Mouse (Mus musculus): ENCODE measurements around the gene Tpm3. TPM values are rescaled to one million over a fixed set of nuclear protein-coding genes. Genes with fewer than 3 reads are reported as not detected.

The Tpm3 gene
- total and polyA plus RNA-seq, 3 experiments: 309 to 810 (median 448) TPM

GRCm38 (mm10) chr3:90136660-90137059 lies 64.2 kb downstream of the Tpm3 start:
- H3K4me2 ChIP-seq (ENCODE audit: insufficient read depth, low read depth, poor library complexity, severe bottlenecking): no peak overlapping the region
- TF ChIP-seq EP300 (IDR thresholded peaks at IDR 0.05; ENCODE audit: low read length): no peak
- TF ChIP-seq POLR2A (IDR thresholded peaks at IDR 0.05; ENCODE audit: low read depth, low read length): no peak
- no peak for TF ChIP-seq E2F4 (IDR thresholded peaks at IDR 0.05; ENCODE audit: insufficient replicate concordance, low read depth, low read length)
- no peak for TF ChIP-seq ZKSCAN1 (IDR thresholded peaks at IDR 0.05; ENCODE audit: borderline replicate concordance, low read depth, low read length)
- TF ChIP-seq ZNF384 (IDR thresholded peaks at IDR 0.05; ENCODE audit: low read depth, low read length): no peak
- TF ChIP-seq CTCF (conservative IDR thresholded peaks at IDR 0.05 in 1 of 2, IDR thresholded peaks at IDR 0.05 in 1 of 2; ENCODE audit: low read depth in 2 of 2, low read length in 2 of 2): peak in 1 of 2 experiments; percentile 33; a peak in 2 of 4 replicates
- H3K27me3 ChIP-seq (replicated peaks): no peaks in the 10 kb centered on the region
- peaks cover 0 to 15% of the 10 kb centered on the region in 2 experiments; a peak in 2 of 4 replicates for H3K4me1 ChIP-seq (ENCODE audit: control insufficient read depth in 1 of 2, insufficient read depth in 2 of 2)
- dilution Hi-C loops (cut with MboI; ENCODE audit: extremely low pct_ligation_motif_present, extremely low pct_unique_long_range_greater_than_20kb, low sequenced_read_pairs) (no loop called here), in situ Hi-C loops (cut with MboI; ENCODE audit: low pct_ligation_motif_present, low pct_unique_long_range_greater_than_20kb, low sequenced_read_pairs) (no loop called here)
- no peak overlapping the region for H3K9ac ChIP-seq (ENCODE audit: insufficient read depth, low read depth)
- no peak for DNase-seq (ENCODE audit: extremely low read depth)
- H3K79me2 ChIP-seq (replicated peaks; ENCODE audit: control insufficient read depth, extremely low read depth, insufficient read depth, poor library complexity, severe bottlenecking): no peaks in the 10 kb centered on the region
- no peaks in the 10 kb centered on the region for H3K36me3 ChIP-seq (replicated peaks in 1 of 2; ENCODE audit: control insufficient read depth in 1 of 2, insufficient read depth in 1 of 2, low read length in 1 of 2)
- H3K27ac ChIP-seq (ENCODE audit: insufficient read depth, low read depth): no peak overlapping the region
- no peaks in the 10 kb centered on the region for H3K9me3 ChIP-seq (replicated peaks; ENCODE audit: low read length)
- no peak overlapping the region for H3K4me3 ChIP-seq (replicated peaks in 1 of 3; ENCODE audit: low read depth in 2 of 3, low read length in 2 of 3, poor library complexity in 1 of 3)

DNA sequence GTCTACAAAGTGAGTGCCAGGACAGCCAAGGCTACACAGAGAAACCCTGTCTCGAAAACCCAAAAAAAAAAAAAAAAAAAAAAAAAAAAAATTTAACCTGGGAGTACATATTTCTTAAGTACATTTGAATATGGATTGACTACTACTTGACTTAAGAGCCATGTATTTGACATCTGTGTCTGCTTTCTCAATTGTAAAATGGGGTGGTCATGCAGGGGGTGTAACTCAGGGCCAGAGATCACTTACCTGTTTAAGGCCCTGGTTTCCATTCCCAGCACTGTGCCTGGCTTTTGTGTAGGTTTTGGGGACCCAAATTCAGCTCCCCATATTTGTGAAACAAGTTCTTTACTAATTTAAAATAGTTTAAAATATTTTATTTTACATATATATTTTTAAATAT lies 65.2 kb downstream of the Tpm3 start:
- Histone ChIP-seq H3K4me2 (ENCODE audit: insufficient read depth, low read depth, poor library complexity, severe bottlenecking) (no peak overlapping the region), H3K4me1 (ENCODE audit: control insufficient read depth in 1 of 2, insufficient read depth in 2 of 2) (peaks cover 0 to 13% of the 10 kb centered on the region in 2 experiments; a peak in 2 of 4 replicates), H3K27ac (ENCODE audit: insufficient read depth, low read depth) (no peak overlapping the region), H3K9ac (ENCODE audit: insufficient read depth, low read depth) (no peak overlapping the region), H3K27me3 (replicated peaks) (no peaks in the 10 kb centered on the region), H3K9me3 (replicated peaks; ENCODE audit: low read length) (no peaks in the 10 kb centered on the region), H3K4me3 (replicated peaks in 1 of 3; ENCODE audit: low read depth in 2 of 3, low read length in 2 of 3, poor library complexity in 1 of 3) (no peak overlapping the region), H3K79me2 (replicated peaks; ENCODE audit: control insufficient read depth, extremely low read depth, insufficient read depth, poor library complexity, severe bottlenecking) (no peaks in the 10 kb centered on the region), H3K36me3 (replicated peaks in 1 of 2; ENCODE audit: control insufficient read depth in 1 of 2, insufficient read depth in 1 of 2, low read length in 1 of 2) (no peaks in the 10 kb centered on the region)
- no peak for DNase-seq (ENCODE audit: extremely low read depth)
- dilution Hi-C loops (cut with MboI; ENCODE audit: extremely low pct_ligation_motif_present, extremely low pct_unique_long_range_greater_than_20kb, low sequenced_read_pairs): no loop called here
- TF ChIP-seq MAX (IDR thresholded peaks at IDR 0.05; ENCODE audit: low read length) (no peak), ETS1 (conservative IDR thresholded peaks at IDR 0.05; ENCODE audit: low read depth, low read length) (no peak), E2F4 (IDR thresholded peaks at IDR 0.05; ENCODE audit: insufficient replicate concordance, low read depth, low read length) (no peak), RCOR1 (conservative IDR thresholded peaks at IDR 0.05; ENCODE audit: low read depth, low read length) (no peak), EP300 (IDR thresholded peaks at IDR 0.05; ENCODE audit: low read length) (no peak), TCF12 (IDR thresholded peaks at IDR 0.05; ENCODE audit: low read depth, low read length) (no peak)
- in situ Hi-C loops (cut with MboI; ENCODE audit: low pct_ligation_motif_present, low pct_unique_long_range_greater_than_20kb, low sequenced_read_pairs): no loop called here

DNA sequence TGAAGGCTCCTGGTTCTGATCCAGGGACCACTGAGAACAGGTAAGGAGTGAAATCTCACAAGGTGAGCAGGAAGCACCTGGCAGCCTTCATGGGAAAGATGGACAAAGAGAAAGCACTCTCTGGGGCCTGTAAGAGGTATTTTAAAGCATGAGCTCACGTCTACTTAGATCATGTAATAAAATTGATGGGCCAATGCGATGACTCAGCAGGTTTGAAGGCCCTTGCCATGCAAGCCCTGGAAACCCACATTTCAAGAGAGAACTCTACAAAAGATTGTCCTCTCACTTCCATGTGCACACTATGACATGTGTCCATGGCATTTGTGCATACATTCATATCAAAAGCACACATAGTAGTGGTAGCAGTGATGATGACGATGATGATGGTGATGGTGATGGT lies 67.5 kb downstream of the Tpm3 start:
- no peak overlapping the region for H3K27ac ChIP-seq (ENCODE audit: insufficient read depth, low read depth)
- no peak for DNase-seq (ENCODE audit: extremely low read depth)
- no peaks in the 10 kb centered on the region for H3K36me3 ChIP-seq (replicated peaks in 1 of 2; ENCODE audit: control insufficient read depth in 1 of 2, insufficient read depth in 1 of 2, low read length in 1 of 2)
- no peak overlapping the region for H3K9ac ChIP-seq (ENCODE audit: insufficient read depth, low read depth)
- TF ChIP-seq MAFK (IDR thresholded peaks at IDR 0.05; ENCODE audit: insufficient replicate concordance, low read length): peak; percentile 80; the same call in 1 of the 2 replicates
- no peak for TF ChIP-seq SIN3A (IDR thresholded peaks at IDR 0.05; ENCODE audit: low read length)
- TF ChIP-seq CHD1 (IDR thresholded peaks at IDR 0.05; ENCODE audit: low read depth, low read length): no peak
- H3K9me3 ChIP-seq (replicated peaks; ENCODE audit: low read length): no peaks in the 10 kb centered on the region
- H3K4me3 ChIP-seq (replicated peaks in 1 of 3; ENCODE audit: low read depth in 2 of 3, low read length in 2 of 3, poor library complexity in 1 of 3): no peak overlapping the region
- dilution Hi-C loops (cut with MboI; ENCODE audit: extremely low pct_ligation_motif_present, extremely low pct_unique_long_range_greater_than_20kb, low sequenced_read_pairs) (no loop called here), in situ Hi-C loops (cut with MboI; ENCODE audit: low pct_ligation_motif_present, low pct_unique_long_range_greater_than_20kb, low sequenced_read_pairs) (no loop called here)
- no peaks in the 10 kb centered on the region for H3K79me2 ChIP-seq (replicated peaks; ENCODE audit: control insufficient read depth, extremely low read depth, insufficient read depth, poor library complexity, severe bottlenecking)
- H3K4me1 ChIP-seq (ENCODE audit: control insufficient read depth in 1 of 2, insufficient read depth in 2 of 2): peaks cover 0 to 11% of the 10 kb centered on the region in 2 experiments; a peak in 2 of 4 replicates
- no peak overlapping the region for H3K4me2 ChIP-seq (ENCODE audit: insufficient read depth, low read depth, poor library complexity, severe bottlenecking)
- no peaks in the 10 kb centered on the region for H3K27me3 ChIP-seq (replicated peaks)

Data from CH12.LX (cell line).